Mouse (Mus musculus) G1E-ER4 (cell line): ENCODE results near the gene Mapt. TPM values are rescaled to one million over a fixed set of nuclear protein-coding genes. Genes with fewer than 3 reads are reported as not detected.

Experiments used
- GATA1 ChIP-seq: IDR thresholded peaks from one replicate; pipeline ENCODE4 v1.8.0; 2012; ENCODE audit warnings: low read length, inconsistent platforms
- polyA plus RNA-seq: library from polyadenylated mRNA; stranded (reverse); fragments of >175 nt; gene quantifications from 2 replicates; pipeline ENCODE4 v1.2.3, GENCODE M21; 2012

Mapt gene
- polyA plus RNA-seq, 1 experiment, result 5.0 TPM

DNA sequence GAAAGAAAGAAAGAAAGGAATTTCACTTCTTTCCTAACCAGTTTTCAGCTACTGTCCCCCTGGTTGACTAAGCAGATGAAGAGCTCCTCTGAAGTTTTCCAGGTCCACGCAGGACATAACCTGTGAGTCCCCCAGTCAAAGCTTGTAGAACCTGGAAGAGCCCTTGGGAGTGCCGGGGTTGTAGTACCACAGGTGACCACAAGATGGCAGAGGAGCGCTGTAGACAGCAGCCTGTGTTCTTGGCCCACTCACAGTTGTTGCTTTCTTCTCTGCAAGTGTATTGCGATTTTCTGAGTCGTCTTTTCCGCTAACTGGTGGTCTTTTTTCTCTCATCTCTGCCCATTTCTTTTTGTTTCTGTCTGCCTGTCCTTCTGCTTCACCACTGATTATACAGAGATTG is 84.5 kb downstream of the Mapt start:
- no peak for TF ChIP-seq GATA1

DNA sequence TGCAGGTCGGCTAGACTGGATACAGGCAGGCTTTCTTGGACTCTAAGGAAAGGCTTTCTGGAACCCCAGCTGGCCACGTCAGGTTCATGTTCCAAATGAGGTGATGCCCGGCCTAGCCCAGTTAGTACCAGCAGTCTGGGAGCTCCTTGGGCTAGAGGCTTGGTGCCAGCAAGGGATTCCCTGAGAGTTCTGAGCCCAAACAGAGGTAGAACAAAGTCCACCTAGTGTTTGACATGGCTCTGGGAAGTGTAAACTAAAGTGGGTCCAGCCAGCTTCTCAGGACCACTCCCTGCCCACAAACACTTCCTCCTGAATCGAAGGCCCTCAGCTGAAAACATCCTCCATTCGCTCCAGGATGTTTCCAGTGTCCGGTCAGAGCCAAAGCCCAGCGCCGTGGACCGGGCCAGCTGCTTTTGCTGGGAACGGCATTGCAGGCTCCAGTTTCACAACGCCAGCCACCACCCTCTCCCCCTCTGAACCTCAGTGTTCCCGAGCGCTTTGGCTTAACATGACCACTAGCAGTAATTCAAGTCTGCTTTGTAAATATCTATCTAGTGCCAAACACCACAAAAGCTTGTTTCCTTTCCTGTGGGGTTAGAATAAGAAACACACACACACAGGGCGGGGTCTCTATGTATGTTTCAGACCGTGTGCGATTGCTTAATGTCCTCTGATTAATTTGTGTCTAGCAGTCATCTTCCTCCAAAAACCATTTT is 85.7 kb downstream of the Mapt start:
- no peak for TF ChIP-seq GATA1

DNA sequence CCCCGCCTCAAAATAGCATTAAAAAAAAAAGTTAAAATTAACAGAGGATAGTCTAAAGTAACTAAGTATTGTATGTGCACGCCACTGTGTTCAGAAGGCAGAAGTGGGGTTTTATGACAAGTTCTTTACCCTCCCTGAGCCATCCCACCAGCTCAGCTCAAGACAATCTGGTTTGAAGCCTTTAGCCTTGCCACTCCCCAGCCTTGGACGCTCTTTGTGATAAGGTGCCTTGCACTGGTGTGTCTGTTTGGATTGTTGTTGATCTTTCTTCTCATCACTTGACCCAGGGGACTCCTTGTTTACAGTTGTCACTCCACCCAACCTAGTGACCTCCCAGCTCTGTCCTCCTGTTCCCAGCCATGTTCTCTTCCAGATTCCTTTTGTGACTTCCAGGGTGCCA is 86.4 kb downstream of the Mapt start:
- no peak for TF ChIP-seq GATA1

DNA sequence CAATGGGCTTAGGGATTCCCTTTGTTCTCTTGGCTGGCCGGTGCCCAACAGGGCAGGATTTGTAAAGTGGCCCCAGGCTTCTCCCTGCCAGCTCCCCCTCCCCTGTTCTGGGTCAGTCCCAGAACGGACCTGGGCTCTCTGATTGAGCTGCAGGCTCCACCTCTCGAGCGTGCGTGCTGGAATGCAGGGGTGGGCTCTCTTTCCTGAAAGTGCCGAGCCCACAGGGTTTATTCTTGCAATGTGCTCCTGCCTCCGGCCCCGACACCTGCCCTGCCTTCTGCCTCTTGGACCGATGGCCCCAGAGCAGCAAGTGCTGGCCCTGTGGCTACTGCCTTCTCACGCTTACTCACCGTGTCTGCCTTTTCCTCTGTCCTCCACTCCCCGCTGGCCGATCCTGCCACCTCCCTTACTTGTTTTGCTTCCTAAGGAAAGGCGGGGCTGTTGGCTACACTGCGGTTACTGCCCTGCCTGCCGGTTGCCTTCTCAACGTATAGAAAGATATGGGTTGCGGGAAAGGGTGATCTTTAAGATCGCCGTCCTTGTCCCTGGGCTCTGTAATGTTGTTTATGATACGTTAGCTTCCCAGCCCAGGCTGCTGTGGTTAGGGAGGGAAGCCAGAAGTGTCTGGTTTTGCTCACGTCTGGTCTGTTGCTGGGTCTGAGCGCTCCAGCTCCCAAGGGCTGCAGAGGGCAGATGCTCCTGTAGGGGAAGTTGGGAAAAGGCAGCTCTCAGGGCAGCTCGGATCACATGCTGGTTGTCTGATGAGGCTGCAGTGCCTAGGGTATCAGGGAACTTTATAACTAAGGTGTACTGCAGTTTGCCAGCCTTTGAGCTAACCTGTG is 88.0 kb downstream of the Mapt start:
- no peak for TF ChIP-seq GATA1

DNA sequence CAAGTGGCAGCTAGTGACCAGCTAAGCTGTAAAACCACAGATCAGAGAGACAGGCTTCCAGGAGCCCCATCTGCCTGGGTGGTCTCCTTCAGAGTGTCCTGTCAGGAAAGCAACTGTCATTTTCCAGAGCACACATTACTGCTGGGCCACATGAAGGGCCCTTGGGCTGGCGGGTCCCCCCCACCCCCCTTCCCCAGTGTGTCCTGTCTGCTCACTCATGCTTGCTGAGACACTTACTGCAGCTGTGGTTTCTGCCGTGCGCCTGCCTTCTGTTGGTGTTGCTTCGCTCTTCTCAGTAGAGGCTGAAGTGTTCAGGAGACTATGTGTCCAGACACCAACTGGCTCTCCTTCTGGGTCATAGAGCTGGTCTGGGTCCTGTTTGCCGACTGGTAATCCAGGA is 89.3 kb downstream of the Mapt start:
- TF ChIP-seq GATA1, result no peak

DNA sequence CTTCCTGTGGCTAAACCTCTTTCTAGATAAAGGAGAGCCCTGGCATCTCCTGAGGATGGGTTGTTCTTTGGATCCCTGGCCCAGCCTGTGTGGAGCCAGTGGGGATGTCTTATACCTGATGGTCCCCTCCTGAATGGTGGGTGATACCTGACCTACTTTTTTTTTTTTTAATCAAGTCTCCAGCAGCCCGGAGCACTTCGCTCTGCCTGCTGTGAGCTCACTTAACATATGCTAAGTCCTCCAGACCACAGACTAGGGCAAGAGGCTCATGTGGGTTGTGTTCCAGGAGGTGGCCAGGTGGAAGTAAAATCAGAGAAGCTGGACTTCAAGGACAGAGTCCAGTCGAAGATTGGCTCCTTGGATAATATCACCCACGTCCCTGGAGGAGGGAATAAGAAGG is 91.0 kb downstream of the Mapt start:
- no peak for TF ChIP-seq GATA1

DNA sequence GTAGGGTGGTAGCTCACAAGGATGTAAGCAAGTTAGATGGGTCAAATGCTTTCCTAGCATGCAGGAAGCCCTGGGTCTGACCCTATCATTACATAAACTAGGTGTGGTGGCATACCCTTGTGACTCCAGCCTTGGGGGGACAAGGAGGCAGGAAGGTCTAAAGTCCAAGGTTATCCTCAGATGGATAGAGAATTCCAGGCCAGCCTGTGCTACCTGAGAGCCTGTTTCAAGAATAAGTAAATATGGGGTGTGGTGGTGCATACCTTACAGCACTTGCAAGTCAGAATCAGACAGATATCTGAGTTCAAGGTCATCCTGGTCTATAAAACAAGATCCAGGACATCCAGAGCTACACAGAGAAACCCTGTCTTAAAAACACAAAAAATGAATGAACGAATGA is 96.3 kb downstream of the Mapt start:
- no peak for TF ChIP-seq GATA1

DNA sequence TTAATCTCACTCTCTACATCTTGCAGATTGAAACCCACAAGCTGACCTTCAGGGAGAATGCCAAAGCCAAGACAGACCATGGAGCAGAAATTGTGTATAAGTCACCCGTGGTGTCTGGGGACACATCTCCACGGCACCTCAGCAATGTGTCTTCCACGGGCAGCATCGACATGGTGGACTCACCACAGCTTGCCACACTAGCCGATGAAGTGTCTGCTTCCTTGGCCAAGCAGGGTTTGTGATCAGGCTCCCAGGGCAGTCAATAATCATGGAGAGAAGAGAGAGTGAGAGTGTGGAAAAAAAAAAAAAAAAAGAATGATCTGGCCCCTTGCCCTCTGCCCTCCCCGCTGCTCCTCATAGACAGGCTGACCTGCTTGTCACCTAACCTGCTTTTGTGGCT is 96.8 kb downstream of the Mapt start:
- no peak for TF ChIP-seq GATA1

DNA sequence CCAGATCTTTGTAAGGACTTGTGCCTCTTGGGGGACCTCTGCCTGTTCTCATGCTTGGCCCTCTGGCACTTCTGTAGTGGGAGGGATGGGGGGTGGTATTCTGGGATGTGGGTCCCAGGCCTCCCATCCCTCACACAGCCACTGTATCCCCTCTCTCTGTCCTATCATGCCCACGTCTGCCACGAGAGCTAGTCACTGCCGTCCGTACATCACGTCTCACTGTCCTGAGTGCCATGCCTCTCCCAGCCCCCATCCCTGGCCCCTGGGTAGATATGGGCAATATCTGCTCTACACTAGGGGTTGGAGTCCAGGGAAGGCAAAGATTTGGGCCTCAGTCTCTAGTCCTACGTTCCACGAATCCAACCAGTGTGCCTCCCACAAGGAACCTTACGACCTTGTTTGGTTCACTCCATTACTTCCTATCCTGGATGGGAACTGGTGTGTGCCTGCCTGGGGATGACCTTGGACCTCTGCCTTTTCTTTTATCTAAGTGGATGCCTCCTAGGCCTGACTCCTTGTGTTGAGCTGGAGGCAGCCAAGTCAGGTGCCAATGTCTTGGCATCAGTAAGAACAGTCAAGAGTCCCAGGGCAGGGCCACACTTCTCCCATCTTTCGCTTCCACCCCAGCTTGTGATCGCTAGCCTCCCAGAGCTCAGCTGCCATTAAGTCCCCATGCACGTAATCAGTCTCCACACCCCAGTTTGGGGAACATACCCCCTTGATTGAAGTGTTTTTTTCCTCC is 98.2 kb downstream of the Mapt start:
- no peak for TF ChIP-seq GATA1

DNA sequence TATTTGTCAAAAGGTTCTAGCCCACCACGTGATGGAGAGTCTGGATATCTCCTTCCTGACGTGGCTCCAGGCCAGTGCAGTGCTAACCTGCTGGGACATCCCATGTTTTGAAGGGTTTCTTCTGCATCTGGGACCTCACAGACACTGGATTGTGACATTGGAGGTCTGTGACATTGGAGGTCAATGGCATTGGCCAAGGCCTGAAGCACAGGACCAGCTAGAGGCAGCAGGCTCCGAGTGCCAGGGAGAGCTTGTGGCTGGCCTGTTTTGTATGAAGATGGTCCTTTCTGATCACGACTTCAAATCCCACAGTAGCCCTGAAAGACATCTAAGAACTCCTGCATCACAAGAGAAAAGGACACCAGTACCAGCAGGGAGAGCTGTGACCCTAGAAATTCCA is 99.0 kb downstream of the Mapt start:
- TF ChIP-seq GATA1, result no peak

DNA sequence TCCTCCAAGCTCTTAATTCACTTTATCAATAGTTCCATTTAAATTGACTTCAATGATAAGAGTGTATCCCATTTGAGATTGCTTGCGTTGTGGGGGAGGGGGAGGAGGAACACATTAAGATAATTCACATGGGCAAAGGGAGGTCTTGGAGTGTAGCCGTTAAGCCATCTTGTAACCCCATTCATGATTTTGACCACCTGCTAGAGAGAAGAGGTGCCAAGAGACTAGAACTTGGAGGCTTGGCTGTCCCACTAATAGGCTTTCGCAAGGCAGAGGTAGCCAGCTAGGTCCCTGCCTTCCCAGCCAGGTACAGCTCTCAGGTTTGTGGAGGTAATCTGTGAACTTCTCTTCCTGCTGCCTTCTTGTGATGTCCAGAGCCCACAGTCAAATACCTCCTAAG is 100.0 kb downstream of the Mapt start:
- no peak for TF ChIP-seq GATA1

DNA sequence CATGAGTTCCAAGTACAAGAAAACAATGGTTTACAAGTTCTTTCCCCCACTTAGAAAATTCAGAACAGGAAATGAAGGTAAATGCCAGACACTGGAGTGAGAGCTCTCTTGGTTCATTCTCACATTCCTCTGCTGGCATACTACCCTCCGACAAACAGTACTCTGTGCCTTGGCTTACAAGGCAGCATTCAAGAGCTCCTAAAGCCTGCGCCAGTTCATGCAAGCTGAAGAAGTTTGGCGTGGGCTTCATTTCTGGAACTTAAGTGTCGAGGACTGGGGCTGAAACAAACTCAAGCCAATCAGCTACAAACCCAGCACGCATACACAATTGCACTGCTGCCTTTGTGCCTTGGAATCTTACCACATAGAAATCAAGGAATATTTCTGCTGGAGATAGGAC is 100.9 kb downstream of the Mapt start:
- TF ChIP-seq GATA1, result no peak

DNA sequence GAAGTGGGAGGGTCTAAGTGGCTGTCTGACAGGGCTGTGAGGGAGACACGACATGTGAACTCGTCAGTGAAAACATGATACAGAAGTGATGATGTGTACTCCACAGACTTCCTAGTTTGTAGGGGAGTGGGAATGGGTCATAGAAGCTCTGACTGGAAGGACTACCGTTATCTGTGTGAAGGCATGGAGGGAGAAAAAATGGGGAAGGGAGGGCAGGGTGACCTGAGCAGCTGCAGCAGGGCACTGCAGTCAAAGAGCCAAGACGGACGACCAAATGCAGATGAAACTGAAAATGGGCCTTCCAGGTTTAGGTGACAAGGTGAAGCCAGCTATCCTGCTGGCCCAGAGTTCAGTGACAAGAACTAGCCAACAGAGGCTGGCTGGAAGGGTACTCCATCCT is 102.9 kb downstream of the Mapt start:
- TF ChIP-seq GATA1, result no peak

DNA sequence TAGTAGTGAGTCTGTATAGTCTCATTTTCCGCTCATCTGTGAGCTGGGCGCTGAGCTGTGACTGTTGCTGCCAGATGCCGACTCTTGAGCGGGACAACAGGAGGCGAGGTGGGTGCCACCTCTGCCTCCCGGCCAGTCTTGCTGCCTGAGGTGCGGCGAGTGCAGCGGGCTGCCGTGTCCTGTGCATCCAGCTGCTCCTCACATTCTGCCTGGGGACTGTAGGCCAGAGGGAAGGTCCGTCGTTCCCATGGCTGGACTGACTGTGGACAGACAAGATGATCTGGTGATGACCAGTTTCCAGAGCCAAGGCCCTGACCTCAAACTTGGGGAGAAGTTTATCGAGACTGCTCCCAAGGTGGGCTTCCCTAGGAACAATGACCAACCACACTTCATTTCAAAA is 103.8 kb downstream of the Mapt start:
- no peak for TF ChIP-seq GATA1

DNA sequence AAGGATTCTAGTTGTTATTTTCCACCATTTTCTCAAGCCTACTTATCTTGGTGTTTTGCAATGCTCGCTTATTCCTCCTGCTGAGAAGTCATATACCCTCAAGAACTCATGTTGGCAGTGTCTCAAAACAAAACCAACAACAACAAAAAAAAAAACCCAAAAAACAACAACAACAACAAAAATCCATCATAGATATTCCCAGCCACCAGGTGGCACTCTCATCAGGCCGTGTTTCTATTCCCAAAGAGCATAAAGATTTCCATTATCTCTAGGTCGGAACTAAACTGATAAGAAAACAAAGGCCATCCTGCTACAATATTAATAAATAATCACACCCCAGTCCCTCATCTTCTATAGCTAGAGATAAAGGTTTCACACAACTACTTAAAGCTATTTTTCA is 115.7 kb downstream of the Mapt start:
- TF ChIP-seq GATA1, result no peak

DNA sequence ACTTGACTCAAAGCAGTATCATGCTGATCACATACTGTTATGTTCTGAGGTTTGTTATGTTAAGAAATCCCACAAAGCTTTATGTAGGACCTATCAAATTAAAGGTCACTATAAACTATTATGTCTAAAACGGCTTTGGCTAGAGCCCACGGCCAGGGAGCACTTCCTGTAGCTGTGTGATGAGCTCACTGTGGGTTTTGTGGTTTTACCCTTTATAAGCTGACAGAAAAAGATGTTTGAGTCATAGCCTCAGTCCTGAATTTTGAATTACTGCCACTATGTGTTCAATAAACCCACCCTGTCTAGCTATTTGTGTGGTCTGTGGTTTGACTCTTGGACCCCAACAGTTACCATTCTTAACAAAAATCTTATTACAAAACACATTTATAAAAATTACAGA is 130.6 kb downstream of the Mapt start:
- TF ChIP-seq GATA1, result no peak
